Mouse (Mus musculus): ENCODE results near the gene Ly6g5c. TPM values are rescaled to one million over a fixed set of nuclear protein-coding genes. Genes with fewer than 3 reads are reported as not detected.

Gene Ly6g5c
- polyA plus RNA-seq, 1 experiment from 2014 or later, result not detected

- Histone ChIP-seq H3K36me3 (ENCODE audit: control insufficient read depth, insufficient read depth, low read length) (no peaks in the 10 kb centered on the region; the same call in 1 of the 2 replicates), H3K9ac (ENCODE audit: low read length) (peak within 1 kb of the TSS; percentile 87), H3K4me1 (ENCODE audit: control insufficient read depth, insufficient read depth, low read length) (peaks cover 11% of the 10 kb centered on the region), H3K27me3 (ENCODE audit: control insufficient read depth, insufficient read depth, low read length) (no peaks in the 10 kb centered on the region), H3K27ac (ENCODE audit: low read depth, low read length) (peak within 1 kb of the TSS; percentile 73), H3K9me3 (ENCODE audit: control insufficient read depth, low read length) (no peaks in the 10 kb centered on the region), H3K4me2 (ENCODE audit: low read depth) (peak within 1 kb of the TSS; percentile 76), H3K4me3 (ENCODE audit: low read depth, low read length) (peak within 1 kb of the TSS; percentile 61)
- WGBS, result under 1% methylated on average over 36 of the region's 36 CpGs
- ATAC-seq (ENCODE audit: insufficient read depth, low FRiP score, low TSS enrichment), result peak; percentile 15; the same call in 1 of the 2 replicates
- DNase-seq (ENCODE audit: low spot score), result peak; percentile 78
Measured at GRCm38 (mm10) chr17:35126206-35126611, 18.1 kb downstream of the Ly6g5c start, which contains the start of gene D17H6S53E. TSS of gene D17H6S53E (plus strand) at chr17:35126373.

- H3K4me1 ChIP-seq (ENCODE audit: control insufficient read depth, insufficient read depth, low read length), result peaks cover 11% of the 10 kb centered on the region
- peak overlapping the region; percentile 61 for H3K4me3 ChIP-seq (ENCODE audit: low read depth, low read length)
- no peak overlapping the region for H3K9ac ChIP-seq (ENCODE audit: low read length)
- no peaks in the 10 kb centered on the region; the same call in 1 of the 2 replicates for H3K36me3 ChIP-seq (ENCODE audit: control insufficient read depth, insufficient read depth, low read length)
- no peak for DNase-seq (ENCODE audit: low spot score)
- ATAC-seq (ENCODE audit: insufficient read depth, low FRiP score, low TSS enrichment), result no peak
- H3K27me3 ChIP-seq (ENCODE audit: control insufficient read depth, insufficient read depth, low read length), result no peaks in the 10 kb centered on the region
- no peaks in the 10 kb centered on the region for H3K9me3 ChIP-seq (ENCODE audit: control insufficient read depth, low read length)
- no peak overlapping the region for H3K27ac ChIP-seq (ENCODE audit: low read depth, low read length)
- H3K4me2 ChIP-seq (ENCODE audit: low read depth), result peak overlapping the region; percentile 76
- 72% methylated on average over 13 of the region's 13 CpGs for WGBS
Measured at GRCm38 (mm10) chr17:35127017-35127416, 18.9 kb downstream of the Ly6g5c start.

GRCm38 (mm10) chr17:35128996-35129395 lies 20.9 kb downstream of the Ly6g5c start:
- ATAC-seq (ENCODE audit: insufficient read depth, low FRiP score, low TSS enrichment) (no peak), DNase-seq (ENCODE audit: low spot score) (no peak)
- Histone ChIP-seq H3K4me3 (ENCODE audit: low read depth, low read length) (no peak overlapping the region), H3K4me1 (ENCODE audit: control insufficient read depth, insufficient read depth, low read length) (peaks cover 11% of the 10 kb centered on the region), H3K27ac (ENCODE audit: low read depth, low read length) (no peak overlapping the region), H3K4me2 (ENCODE audit: low read depth) (no peak overlapping the region), H3K27me3 (ENCODE audit: control insufficient read depth, insufficient read depth, low read length) (no peaks in the 10 kb centered on the region), H3K9me3 (ENCODE audit: control insufficient read depth, low read length) (no peaks in the 10 kb centered on the region), H3K36me3 (ENCODE audit: control insufficient read depth, insufficient read depth, low read length) (no peaks in the 10 kb centered on the region), H3K9ac (ENCODE audit: low read length) (no peak overlapping the region)
- 75% methylated on average over 11 of the region's 11 CpGs for WGBS

GRCm38 (mm10) chr17:35131038-35131437 lies 23.0 kb downstream of the Ly6g5c start:
- 91% methylated on average over 8 of the region's 8 CpGs for WGBS

GRCm38 (mm10) chr17:35131500-35132173 lies 23.6 kb downstream of the Ly6g5c start, which contains the start of gene Apom:
TSS of gene Apom (minus strand) at chr17:35132050.
- H3K9ac ChIP-seq (ENCODE audit: low read length), result no peak within 1 kb of the TSS
- H3K4me3 ChIP-seq (ENCODE audit: low read depth, low read length), result no peak within 1 kb of the TSS
- H3K36me3 ChIP-seq (ENCODE audit: control insufficient read depth, insufficient read depth, low read length), result no peaks in the 10 kb centered on the region
- no peak within 1 kb of the TSS for H3K27ac ChIP-seq (ENCODE audit: low read depth, low read length)
- DNase-seq (ENCODE audit: low spot score) (no peak), ATAC-seq (ENCODE audit: insufficient read depth, low FRiP score, low TSS enrichment) (no peak)
- no peak within 1 kb of the TSS for H3K4me2 ChIP-seq (ENCODE audit: low read depth)
- H3K4me1 ChIP-seq (ENCODE audit: control insufficient read depth, insufficient read depth, low read length), result peaks cover 3% of the 10 kb centered on the region; the same call in 1 of the 2 replicates
- H3K27me3 ChIP-seq (ENCODE audit: control insufficient read depth, insufficient read depth, low read length), result no peaks in the 10 kb centered on the region
- no peaks in the 10 kb centered on the region for H3K9me3 ChIP-seq (ENCODE audit: control insufficient read depth, low read length)
- 81% methylated on average over 15 of the region's 15 CpGs for WGBS

More at GRCm38 (mm10) chr17:35131038-35131437, 23.0 kb downstream of the Ly6g5c start:
- H3K4me1 ChIP-seq (ENCODE audit: control insufficient read depth, insufficient read depth, low read length), result peaks cover 5% of the 10 kb centered on the region; the same call in 1 of the 2 replicates
- ATAC-seq (ENCODE audit: insufficient read depth, low FRiP score, low TSS enrichment), result no peak
- H3K9me3 ChIP-seq (ENCODE audit: control insufficient read depth, low read length), result no peaks in the 10 kb centered on the region
- H3K27ac ChIP-seq (ENCODE audit: low read depth, low read length), result no peak overlapping the region
- no peaks in the 10 kb centered on the region for H3K36me3 ChIP-seq (ENCODE audit: control insufficient read depth, insufficient read depth, low read length)
- no peak overlapping the region for H3K4me2 ChIP-seq (ENCODE audit: low read depth)
- no peak overlapping the region for H3K4me3 ChIP-seq (ENCODE audit: low read depth, low read length)
- DNase-seq (ENCODE audit: low spot score), result no peak
- no peak overlapping the region for H3K9ac ChIP-seq (ENCODE audit: low read length)
- no peaks in the 10 kb centered on the region for H3K27me3 ChIP-seq (ENCODE audit: control insufficient read depth, insufficient read depth, low read length)

GRCm38 (mm10) chr17:35132174-35132560 lies 24.1 kb downstream of the Ly6g5c start:
- Histone ChIP-seq H3K27me3 (ENCODE audit: control insufficient read depth, insufficient read depth, low read length) (no peaks in the 10 kb centered on the region), H3K9me3 (ENCODE audit: control insufficient read depth, low read length) (no peaks in the 10 kb centered on the region), H3K4me2 (ENCODE audit: low read depth) (no peak overlapping the region), H3K4me1 (ENCODE audit: control insufficient read depth, insufficient read depth, low read length) (peaks cover 5% of the 10 kb centered on the region; the same call in 1 of the 2 replicates), H3K27ac (ENCODE audit: low read depth, low read length) (no peak overlapping the region), H3K9ac (ENCODE audit: low read length) (no peak overlapping the region), H3K4me3 (ENCODE audit: low read depth, low read length) (no peak overlapping the region), H3K36me3 (ENCODE audit: control insufficient read depth, insufficient read depth, low read length) (no peaks in the 10 kb centered on the region)
- DNase-seq (ENCODE audit: low spot score) (no peak), ATAC-seq (ENCODE audit: insufficient read depth, low FRiP score, low TSS enrichment) (no peak)
- WGBS, result 86% methylated on average over 3 of the region's 3 CpGs

- ATAC-seq (ENCODE audit: insufficient read depth, low FRiP score, low TSS enrichment) (no peak), DNase-seq (ENCODE audit: low spot score) (no peak)
- Histone ChIP-seq H3K9me3 (ENCODE audit: control insufficient read depth, low read length) (no peaks in the 10 kb centered on the region), H3K4me2 (ENCODE audit: low read depth) (no peak overlapping the region), H3K4me1 (ENCODE audit: control insufficient read depth, insufficient read depth, low read length) (peaks cover 9% of the 10 kb centered on the region; the same call in 1 of the 2 replicates), H3K9ac (ENCODE audit: low read length) (no peak overlapping the region), H3K27ac (ENCODE audit: low read depth, low read length) (no peak overlapping the region), H3K4me3 (ENCODE audit: low read depth, low read length) (no peak overlapping the region), H3K27me3 (ENCODE audit: control insufficient read depth, insufficient read depth, low read length) (no peaks in the 10 kb centered on the region), H3K36me3 (ENCODE audit: control insufficient read depth, insufficient read depth, low read length) (peaks cover 2% of the 10 kb centered on the region; the same call in 1 of the 2 replicates)
- 94% methylated on average over 7 of the region's 7 CpGs for WGBS
Measured at GRCm38 (mm10) chr17:35133517-35133916, 25.4 kb downstream of the Ly6g5c start.

- H3K27ac ChIP-seq (ENCODE audit: low read depth, low read length), result peak within 1 kb of the TSS; percentile 90
- H3K4me2 ChIP-seq (ENCODE audit: low read depth), result peak within 1 kb of the TSS; percentile 85
- under 1% methylated on average over 63 of the region's 66 CpGs for WGBS
- peak within 1 kb of the TSS; percentile 74 for H3K4me3 ChIP-seq (ENCODE audit: low read depth, low read length)
- DNase-seq (ENCODE audit: low spot score) (peak; percentile 97), ATAC-seq (ENCODE audit: insufficient read depth, low FRiP score, low TSS enrichment) (peak; percentile 93)
- peaks cover 13% of the 10 kb centered on the region for H3K36me3 ChIP-seq (ENCODE audit: control insufficient read depth, insufficient read depth, low read length)
- peak within 1 kb of the TSS; percentile 81 for H3K9ac ChIP-seq (ENCODE audit: low read length)
- no peaks in the 10 kb centered on the region for H3K27me3 ChIP-seq (ENCODE audit: control insufficient read depth, insufficient read depth, low read length)
- no peaks in the 10 kb centered on the region for H3K9me3 ChIP-seq (ENCODE audit: control insufficient read depth, low read length)
- peaks cover 9% of the 10 kb centered on the region; the same call in 1 of the 2 replicates for H3K4me1 ChIP-seq (ENCODE audit: control insufficient read depth, insufficient read depth, low read length)
Measured at GRCm38 (mm10) chr17:35134801-35135590, 26.9 kb downstream of the Ly6g5c start, which contains the start of gene Bag6. TSS of gene Bag6 (plus strand) at chr17:35135178.

All from neural tube, embryonic 11.5 days (tissue).